Comparison of ENCODE assay signal across 17 mouse cellular contexts in the genomic region with DNA sequence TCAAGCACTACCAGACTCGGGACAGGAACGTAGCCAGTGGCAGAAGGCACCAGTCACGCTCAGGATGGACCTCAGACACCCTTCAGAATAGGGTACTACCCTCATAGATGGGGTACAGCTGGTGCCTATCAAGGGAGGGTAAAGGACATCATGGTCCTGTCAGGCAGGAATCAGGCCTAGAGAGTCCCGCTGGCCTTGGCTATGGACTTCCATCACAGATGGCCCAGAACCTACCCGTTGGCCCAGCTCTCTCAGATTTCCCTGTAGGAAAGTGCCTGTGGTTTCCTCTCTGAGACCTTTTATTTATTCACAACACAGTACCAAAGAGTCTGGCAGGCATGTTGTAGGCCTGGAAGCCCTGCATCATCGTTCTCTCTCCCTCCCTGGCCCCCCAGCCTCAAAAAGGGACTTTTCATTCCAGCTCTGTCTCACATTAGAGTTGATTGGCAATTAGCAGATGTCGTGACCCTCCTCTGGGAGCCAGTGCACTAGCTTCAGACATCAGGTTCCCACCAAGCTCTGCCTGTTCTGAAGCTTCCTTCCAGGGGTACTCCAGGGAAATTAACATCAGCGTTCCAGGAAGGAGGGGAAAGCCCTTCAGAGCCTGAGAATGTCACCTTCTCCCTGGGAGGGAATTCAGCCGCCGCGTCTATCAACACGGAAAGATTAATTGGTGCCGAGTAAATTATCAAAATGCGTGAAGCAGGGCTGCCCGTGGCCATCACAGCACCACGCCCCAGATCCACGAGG. TPM values are rescaled to one million over a fixed set of nuclear protein-coding genes. Genes with fewer than 3 reads are reported as not detected.
DNase-seq lines count a peak whose midpoint lies in the region; ATAC-seq and TF ChIP-seq lines count a peak whose summit lies in the region.
"Had no signal": no experiment of that assay in that cellular context is flagged by ENCODE, and none has a peak within 500 bp of the region (broad histone marks: within the 10 kb centered on the region; RNA-seq: fewer than 3 reads in every experiment).

No protein-coding gene starts in this region.

- intact Hi-C loops in left cerebral cortex, postnatal 25 days (cut with DNase I): no loop called here

- no peak for DNase-seq in limb, embryonic 10.5 days (ENCODE audit: low spot score)
- peak; percentile 29 for DNase-seq in cerebellum, adult 8-10 months
- peak; percentile 65 for DNase-seq in embryonic facial prominence, embryonic 14.5 days (ENCODE audit: low spot score)
- peak; percentile 62 for DNase-seq in midbrain, postnatal 0 days (ENCODE audit: low spot score)
- DNase-seq in liver: no peak
- DNase-seq in left cerebral cortex, postnatal 25 days (ENCODE audit: low spot score in 2 of 2): no peak
- DNase-seq: embryo, embryonic 11 days; lung, postnatal 4 days; thymus, postnatal 4 days had no signal

- no peak overlapping the region for H3K4me3 ChIP-seq in limb, embryonic 13.5 days
- H3K4me3 ChIP-seq in limb, embryonic 10.5 days: no peak overlapping the region
- H3K4me3 ChIP-seq in embryonic facial prominence, embryonic 14.5 days (ENCODE audit: low read depth, low read length): no peak overlapping the region
- H3K4me3 ChIP-seq in midbrain, postnatal 0 days (ENCODE audit: low read depth, low read length): no peak overlapping the region
- H3K4me3 ChIP-seq: layer of hippocampus, adult 2 months; liver, embryonic 15.5 days had no signal

- no peaks in the 10 kb centered on the region for H3K36me3 ChIP-seq in limb, embryonic 13.5 days
- no peaks in the 10 kb centered on the region for H3K36me3 ChIP-seq in limb, embryonic 10.5 days
- H3K36me3 ChIP-seq in embryonic facial prominence, embryonic 14.5 days (ENCODE audit: control insufficient read depth, insufficient read depth, low read length): no peaks in the 10 kb centered on the region
- no peaks in the 10 kb centered on the region for H3K36me3 ChIP-seq in midbrain, postnatal 0 days (ENCODE audit: insufficient read depth, low read length)
- H3K36me3 ChIP-seq: liver, embryonic 15.5 days had no signal

- no peak for ATAC-seq in limb, embryonic 13.5 days (ENCODE audit: low FRiP score, low read depth)
- ATAC-seq in embryonic facial prominence, embryonic 14.5 days (ENCODE audit: low read depth): peak; percentile 47; the same call in 1 of the 2 replicates
- ATAC-seq in midbrain, postnatal 0 days (ENCODE audit: low FRiP score): no peak

- no peak overlapping the region for H3K27ac ChIP-seq in limb, embryonic 13.5 days
- H3K27ac ChIP-seq in limb, embryonic 10.5 days: no peak overlapping the region
- H3K27ac ChIP-seq in embryonic facial prominence, embryonic 14.5 days (replicated peaks; ENCODE audit: low read depth, low read length): no peak overlapping the region
- H3K27ac ChIP-seq in midbrain, postnatal 0 days (ENCODE audit: low read depth, low read length): no peak overlapping the region
- H3K27ac ChIP-seq: layer of hippocampus, adult 2 months; liver, embryonic 15.5 days had no signal

- TF ChIP-seq CTCF in midbrain, postnatal 0 days (IDR thresholded peaks at IDR 0.05): no peak

- H3K9me3 ChIP-seq in limb, embryonic 13.5 days: no peaks in the 10 kb centered on the region
- no peaks in the 10 kb centered on the region for H3K9me3 ChIP-seq in limb, embryonic 10.5 days (replicated peaks)
- no peaks in the 10 kb centered on the region for H3K9me3 ChIP-seq in embryonic facial prominence, embryonic 14.5 days (ENCODE audit: control insufficient read depth, low read length)
- H3K9me3 ChIP-seq in midbrain, postnatal 0 days (ENCODE audit: low read length): no peaks in the 10 kb centered on the region
- H3K9me3 ChIP-seq: liver, embryonic 15.5 days had no signal

- H3K4me2 ChIP-seq in limb, embryonic 13.5 days (replicated peaks): no peak overlapping the region
- H3K4me2 ChIP-seq in embryonic facial prominence, embryonic 14.5 days (ENCODE audit: low read depth, low read length): no peak overlapping the region
- no peak overlapping the region for H3K4me2 ChIP-seq in midbrain, postnatal 0 days (ENCODE audit: low read depth, low read length, poor library complexity, severe bottlenecking)
- H3K4me2 ChIP-seq: liver, embryonic 15.5 days had no signal

- WGBS in limb, embryonic 13.5 days: 53% methylated on average over 17 of the region's 17 CpGs
- WGBS in limb, embryonic 10.5 days: 67% methylated on average over 17 of the region's 17 CpGs
- 52% methylated on average over 17 of the region's 17 CpGs for WGBS in embryonic facial prominence, embryonic 14.5 days
- 55% methylated on average over 17 of the region's 17 CpGs for WGBS in midbrain, postnatal 0 days

- H3K9ac ChIP-seq in limb, embryonic 13.5 days: 0 out of 2 replicates have a peak overlapping the region, but pooled peaks have one; percentile 19
- no peak overlapping the region for H3K9ac ChIP-seq in embryonic facial prominence, embryonic 14.5 days (ENCODE audit: low read depth, low read length)
- no peak overlapping the region for H3K9ac ChIP-seq in midbrain, postnatal 0 days (replicated peaks; ENCODE audit: low read length, poor library complexity, severe bottlenecking)
- H3K9ac ChIP-seq: liver, embryonic 15.5 days had no signal

- H3K27me3 ChIP-seq in limb, embryonic 13.5 days: peaks cover 3% of the 10 kb centered on the region
- peaks cover 28% of the 10 kb centered on the region for H3K27me3 ChIP-seq in limb, embryonic 10.5 days (ENCODE audit: low read depth, poor library complexity, severe bottlenecking)
- no peaks in the 10 kb centered on the region; the same call in 1 of the 2 replicates for H3K27me3 ChIP-seq in embryonic facial prominence, embryonic 14.5 days (replicated peaks; ENCODE audit: control insufficient read depth, insufficient read depth, low read length)
- no peaks in the 10 kb centered on the region for H3K27me3 ChIP-seq in midbrain, postnatal 0 days (ENCODE audit: insufficient read depth, low read length)

- H3K4me1 ChIP-seq in limb, embryonic 13.5 days: 0 out of 2 replicates have a peak, but pooled peaks cover 4% of the 10 kb centered on the region
- peaks cover 7% of the 10 kb centered on the region; the same call in 1 of the 2 replicates for H3K4me1 ChIP-seq in limb, embryonic 10.5 days
- no peaks in the 10 kb centered on the region for H3K4me1 ChIP-seq in embryonic facial prominence, embryonic 14.5 days (ENCODE audit: control insufficient read depth, insufficient read depth, low read length)
- no peaks in the 10 kb centered on the region for H3K4me1 ChIP-seq in midbrain, postnatal 0 days (ENCODE audit: insufficient read depth, low read length)

RNA-seq across cellular contexts. Expression of a gene that starts 40.7 kb away (rescaled TPM):
- polyA plus RNA-seq in limb, embryonic 13.5 days (2015; fragmentation: Nextera tagmentation; extraction: Ambion mirVana): 0.23 and 0.25 TPM in 2 replicates
- polyA plus RNA-seq in limb, embryonic 10.5 days (2016; fragmentation: Nextera tagmentation; extraction: Ambion mirVana): 0.41 and 0.46 TPM in 2 replicates
- 0.88 and 0.97 TPM in 2 replicates for polyA plus RNA-seq in embryonic facial prominence, embryonic 14.5 days (2014; fragmentation: Nextera tagmentation; extraction: Ambion mirVana)
- total RNA-seq in midbrain, postnatal 0 days (2014; rRNA removed): 0.85 and 3.5 TPM in 2 replicates
- polyA plus RNA-seq in midbrain, postnatal 0 days (2015; fragmentation: Nextera tagmentation; extraction: Ambion mirVana): 0.33 and 1.2 TPM in 2 replicates
- total RNA-seq in left cerebral cortex, postnatal 25 days (2021): 1 to 10 TPM in 1 of 2 experiments, under 1 TPM in 1; 0.89 to 1.1 TPM
- total RNA-seq: heart, postnatal 25 days had no signal
- polyA plus RNA-seq: gonadal fat pad, adult 2 months; stomach, embryonic 16.5 days had no signal

RNA-seq across cellular contexts. Expression of a gene that starts 45.4 kb away (rescaled TPM):
- 5.6 TPM in 2 replicates for polyA plus RNA-seq in limb, embryonic 13.5 days (2015; fragmentation: Nextera tagmentation; extraction: Ambion mirVana)
- 3.1 and 6.0 TPM in 2 replicates for polyA plus RNA-seq in limb, embryonic 10.5 days (2016; fragmentation: Nextera tagmentation; extraction: Ambion mirVana)
- polyA plus RNA-seq in embryonic facial prominence, embryonic 14.5 days (2014; fragmentation: Nextera tagmentation; extraction: Ambion mirVana): 20.8 and 22.2 TPM in 2 replicates
- 11.6 and 13.5 TPM in 2 replicates for total RNA-seq in midbrain, postnatal 0 days (2014; rRNA removed)
- polyA plus RNA-seq in midbrain, postnatal 0 days (2015; fragmentation: Nextera tagmentation; extraction: Ambion mirVana): 5.8 and 7.5 TPM in 2 replicates
- 1 to 10 TPM; 2.8 to 2.9 TPM for total RNA-seq in left cerebral cortex, postnatal 25 days (2021)

RNA-seq across cellular contexts. Expression of a gene that starts 50.0 kb away (rescaled TPM):
- 0.79 and 1.1 TPM in 2 replicates for polyA plus RNA-seq in limb, embryonic 13.5 days (2015; fragmentation: Nextera tagmentation; extraction: Ambion mirVana)
- polyA plus RNA-seq in limb, embryonic 10.5 days (2016; fragmentation: Nextera tagmentation; extraction: Ambion mirVana): 1.5 and 3.2 TPM in 2 replicates
- polyA plus RNA-seq in embryonic facial prominence, embryonic 14.5 days (2014; fragmentation: Nextera tagmentation; extraction: Ambion mirVana): 1.0 TPM in 2 replicates
- not detected in 2 replicates for total RNA-seq in midbrain, postnatal 0 days (2014; rRNA removed)
- not detected in 2 replicates for polyA plus RNA-seq in midbrain, postnatal 0 days (2015; fragmentation: Nextera tagmentation; extraction: Ambion mirVana)
- total RNA-seq in left cerebral cortex, postnatal 25 days (2021): not detected
- total RNA-seq: heart, postnatal 25 days; layer of hippocampus, adult 2 months; left cerebral cortex, postnatal 14 days had no signal
- polyA plus RNA-seq: gonadal fat pad, adult 2 months; kidney, embryonic 14.5 days; liver, embryonic 15.5 days had no signal

Comparison
In these comparisons a context has a peak if more than half of its experiments do, and no peak if none do; other contexts are left out.
1. DNase-seq: peak in cerebellum, adult 8-10 months (single experiment), embryonic facial prominence, embryonic 14.5 days (single experiment) and midbrain, postnatal 0 days (single experiment); none in limb, embryonic 10.5 days (single experiment), liver (single experiment) and left cerebral cortex, postnatal 25 days (0 of 2).